Mouse (Mus musculus) layer of hippocampus, postnatal 10 days (tissue): ENCODE data around the gene Tex14. TPM values are rescaled to one million over a fixed set of nuclear protein-coding genes. Genes with fewer than 3 reads are reported as not detected.
"Not testable (repeated sequence)": the region's sequence is repeated elsewhere in the genome, so short reads cannot be mapped to it uniquely, and the experiment has no call there.

ENCODE experiments used
- DNase-seq, 2 experiments: peaks; one replicate each; pipeline ENCODE4 v3.0.0; 2021; ENCODE audit warnings: low spot score in 2 of 2
- long read RNA-seq: library from polyadenylated mRNA; stranded (forward); transcript quantifications from one replicate; pipeline ENCODE4 v2.0.0, GENCODE M21; 2023
- total RNA-seq, 2 experiments: library from RNA; stranded (reverse); gene quantifications; 2 replicates each; pipeline ENCODE4 v1.2.3; 2021

Tex14 gene
- total RNA-seq: under 1 TPM; 0.22 to 0.48 TPM
- long read RNA-seq, partial matches to known transcripts: 0 of 2 reads
- long read RNA-seq, other reads (novel, unspliced or antisense): 2 of 2 reads

GRCm38 (mm10) chr11:87404876-87405275 is at the start of gene Tex14, which contains the start of gene Rad51c:
Tex14 (plus strand) TSS chr11:87405065.
Rad51c (minus strand) TSS chr11:87404954.
- DNase-seq: peak in 1 of 2 experiments; percentile 47

DNA sequence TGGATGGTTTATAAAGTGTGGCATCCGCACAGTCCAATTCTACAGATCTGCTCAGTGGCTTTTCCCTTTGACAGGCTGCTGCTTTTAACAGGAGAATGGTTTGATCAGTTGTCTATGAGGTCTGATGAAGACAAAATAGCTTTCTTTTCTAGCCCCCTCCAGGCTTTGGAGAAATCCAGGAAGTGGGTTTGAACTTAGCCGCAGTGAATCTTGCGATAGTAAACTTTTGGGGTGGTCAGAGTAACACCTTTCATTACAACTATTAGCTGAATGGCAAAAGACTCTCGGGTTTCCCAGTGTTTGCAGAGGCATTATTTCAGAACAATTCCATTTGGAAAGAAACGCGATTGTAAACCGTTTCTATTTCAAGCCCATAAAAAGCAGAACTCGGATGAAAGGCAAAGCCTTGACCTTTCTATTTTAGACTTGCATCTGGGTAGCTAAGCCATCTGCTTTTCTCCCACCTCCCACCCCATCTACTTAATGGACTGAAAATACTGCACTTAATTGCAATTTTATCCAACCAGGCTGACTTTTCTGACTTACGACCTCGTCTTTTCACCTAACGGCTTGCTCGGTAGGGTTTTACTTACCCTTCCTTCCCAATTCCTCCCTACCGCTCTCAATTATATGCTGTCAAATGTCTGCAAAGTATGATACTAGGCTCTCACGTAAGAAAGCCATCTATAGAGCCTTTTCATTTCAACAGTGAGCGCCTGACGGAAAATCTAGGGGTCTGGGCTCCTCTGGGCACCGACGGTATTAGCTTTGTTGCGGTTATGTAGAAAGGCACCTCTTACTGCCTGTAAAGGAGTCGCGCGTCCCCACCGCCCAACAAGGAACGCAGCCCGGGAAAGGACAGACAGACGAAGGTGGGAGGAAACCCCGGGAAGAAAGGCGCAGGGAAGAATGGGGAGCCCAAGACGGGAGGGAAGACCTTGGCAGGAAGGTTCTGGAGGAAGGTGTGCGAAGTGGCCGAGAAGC is 47.3 kb upstream of the Tex14 start:
- DNase-seq: peak; percentile 28 to 41

DNA sequence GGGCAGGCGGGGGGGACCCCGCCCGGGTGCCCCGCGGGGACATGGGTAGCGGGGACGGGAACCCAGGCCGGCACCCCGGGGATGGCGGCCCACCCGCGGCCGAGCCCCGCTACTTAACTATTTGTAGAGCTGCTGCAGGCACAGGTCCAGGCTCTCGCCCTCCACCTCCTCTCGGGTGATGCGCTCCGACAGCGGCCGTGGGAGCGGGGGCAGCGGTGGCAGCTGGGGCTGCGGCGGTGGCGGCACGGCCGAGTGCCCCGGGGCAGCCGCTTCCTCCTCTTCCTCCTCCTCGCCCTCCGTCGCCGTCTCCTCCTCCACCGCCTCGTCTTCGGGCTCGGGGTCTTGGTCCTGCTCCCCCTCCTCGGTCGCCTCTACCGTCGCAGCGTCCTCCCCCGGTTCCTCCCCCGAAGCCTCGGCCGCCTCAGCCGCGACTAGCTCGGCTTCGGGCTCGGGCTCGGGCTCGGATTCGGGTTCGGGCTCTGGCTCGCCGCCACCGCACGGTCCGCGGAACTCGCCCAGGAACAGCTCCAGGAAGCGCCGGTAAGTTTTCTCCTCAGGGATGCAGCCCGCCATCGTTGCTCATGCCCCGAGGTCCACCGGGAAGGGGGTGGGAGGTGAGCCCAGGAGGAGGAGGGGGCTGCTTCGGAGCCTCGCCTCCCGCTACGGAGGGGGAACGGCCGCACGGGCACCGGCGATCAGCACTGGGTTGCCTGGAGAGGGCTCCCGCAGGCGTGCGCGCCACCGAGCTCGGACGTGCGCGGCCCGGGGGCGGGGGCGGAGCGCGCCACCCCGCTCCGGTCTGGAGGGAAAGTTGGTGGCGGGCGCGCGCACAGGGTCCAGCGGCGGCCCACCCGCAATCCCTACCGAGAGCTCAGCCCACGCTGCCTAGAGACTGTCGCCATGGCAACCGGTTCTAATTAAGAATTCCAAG is 46.3 kb upstream of the Tex14 start, which contains the start of gene Ppm1e:
Gene Ppm1e, minus strand, starts transcription at position 693 of the 931 bp plus-strand sequence.
- peak; percentile 87 to 93 for DNase-seq

DNA sequence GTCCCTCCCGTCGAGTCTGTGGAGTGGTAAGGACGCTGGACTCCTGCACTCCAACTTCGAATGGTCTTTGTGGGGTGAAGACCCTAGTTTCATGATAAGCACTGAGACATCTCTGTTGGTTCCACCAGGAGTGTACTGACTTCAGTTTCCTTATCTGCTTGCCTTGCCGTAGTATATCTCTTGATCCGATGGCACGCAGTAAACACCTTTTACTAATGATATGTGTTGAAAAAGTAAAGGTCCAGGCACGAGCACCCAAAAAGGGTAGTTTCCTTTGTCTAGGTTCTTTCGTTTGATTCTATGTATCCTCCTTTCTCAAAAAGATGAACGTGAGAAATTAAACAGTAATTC is 45.6 kb upstream of the Tex14 start:
- DNase-seq: no peak

DNA sequence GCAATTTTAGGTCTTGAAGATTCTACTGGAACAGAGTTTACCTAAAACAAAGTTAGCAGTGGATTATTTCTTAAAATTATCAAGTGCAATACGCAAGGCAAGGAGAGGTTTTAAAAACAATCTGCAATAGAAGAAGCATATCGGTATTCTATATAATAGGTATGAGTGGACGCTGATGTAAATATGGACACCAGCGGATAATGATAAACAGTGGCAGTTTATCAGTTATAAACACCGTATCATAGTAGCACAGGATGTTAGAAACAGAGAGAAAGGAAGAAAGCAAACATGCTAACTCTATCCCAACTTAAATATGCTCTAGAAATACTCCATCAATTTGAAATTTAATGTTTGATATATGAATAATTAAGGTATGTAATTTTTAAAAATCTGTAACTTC is 39.7 kb upstream of the Tex14 start:
- no peak for DNase-seq

- no peak for DNase-seq
Observed at GRCm38 (mm10) chr11:87367061-87367460, 37.8 kb upstream of the Tex14 start.

- DNase-seq: no peak
Observed at GRCm38 (mm10) chr11:87367865-87368580, 36.8 kb upstream of the Tex14 start.

GRCm38 (mm10) chr11:87384551-87384950 is 20.3 kb upstream of the Tex14 start:
- DNase-seq: no peak

- DNase-seq: no peak
Observed at GRCm38 (mm10) chr11:87385676-87386075, 19.2 kb upstream of the Tex14 start.

DNA sequence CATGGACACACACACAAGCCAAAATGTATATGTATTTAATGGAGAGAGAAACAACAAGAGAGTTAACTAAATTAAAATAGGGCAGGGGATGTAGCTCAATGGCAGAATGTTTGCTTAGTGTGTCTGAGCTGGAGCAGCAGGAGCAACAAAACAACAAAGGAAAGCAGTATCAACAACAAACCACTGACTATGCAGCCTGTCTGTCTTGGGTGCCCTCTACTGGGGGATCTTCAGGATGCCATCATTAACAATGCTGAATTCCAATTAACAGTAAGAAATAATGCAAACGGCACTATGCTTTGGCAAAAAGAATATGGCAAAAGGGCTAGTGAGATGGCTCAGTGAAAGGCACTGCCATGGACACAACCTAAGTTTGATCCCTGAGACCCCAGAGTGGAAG is 11.0 kb upstream of the Tex14 start:
- peak; percentile 48 to 74 for DNase-seq

- no peak for DNase-seq
Observed at GRCm38 (mm10) chr11:87398402-87398801, 6.5 kb upstream of the Tex14 start.

DNA sequence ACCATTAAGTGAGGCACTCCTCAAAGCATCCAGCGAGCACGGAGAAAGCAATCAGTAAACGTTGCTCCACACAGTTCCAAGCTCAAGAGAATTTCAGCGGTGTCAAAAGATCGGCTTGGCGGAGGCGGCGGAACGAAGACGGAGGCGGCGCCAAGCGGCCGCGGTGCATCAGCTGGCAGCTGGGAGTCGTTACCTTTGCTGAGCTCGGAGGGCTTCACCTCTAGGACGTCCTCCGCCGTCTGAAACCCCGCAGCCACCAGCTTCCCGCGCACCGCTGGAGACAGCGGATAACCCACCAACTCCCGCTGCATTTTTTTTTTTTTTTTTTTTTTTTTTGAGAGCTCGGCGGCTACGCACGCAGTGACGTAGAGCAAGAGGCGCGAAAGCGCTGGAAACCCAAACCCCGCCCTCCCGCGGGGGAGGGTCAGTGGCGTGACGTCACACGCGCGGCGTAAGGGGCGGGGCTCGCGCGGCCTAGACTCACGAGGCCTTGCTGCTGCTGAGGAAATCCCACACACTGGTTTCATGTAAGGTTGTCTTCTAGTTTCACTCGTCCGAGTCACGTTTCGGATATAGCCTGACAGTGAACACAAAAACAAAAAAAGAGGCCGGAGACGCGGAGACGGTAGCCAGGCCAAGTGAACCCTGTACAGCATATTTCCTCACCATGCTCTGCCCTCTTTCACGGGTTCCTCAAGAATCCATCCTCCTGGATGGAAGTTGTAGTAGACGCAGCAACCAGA is 583 bp upstream of the Tex14 start:
- DNase-seq: peak; percentile 97 to 98

DNA sequence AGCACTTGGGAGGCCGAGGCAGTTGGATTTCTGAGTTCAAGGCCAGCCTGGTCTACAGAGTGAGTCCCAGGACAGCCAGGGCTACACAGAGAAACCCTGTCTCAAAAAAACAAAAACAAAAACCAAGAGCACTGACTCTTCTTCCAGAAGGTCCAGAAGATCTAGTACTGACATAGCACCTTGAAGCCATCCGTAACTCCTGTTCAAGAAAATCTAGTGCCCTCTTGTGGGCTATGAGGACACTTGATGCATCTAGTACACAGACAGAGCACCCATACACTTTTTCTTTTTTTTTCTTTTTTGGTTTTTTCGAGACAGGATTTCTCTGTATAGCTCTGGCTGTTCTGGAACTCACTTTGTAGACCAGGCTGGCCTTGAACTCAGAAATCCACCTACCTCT is 8.5 kb downstream of the Tex14 start:
- DNase-seq: not testable (repeated sequence)

- no peak for DNase-seq
Observed at GRCm38 (mm10) chr11:87416120-87416519, 11.3 kb downstream of the Tex14 start.

DNA sequence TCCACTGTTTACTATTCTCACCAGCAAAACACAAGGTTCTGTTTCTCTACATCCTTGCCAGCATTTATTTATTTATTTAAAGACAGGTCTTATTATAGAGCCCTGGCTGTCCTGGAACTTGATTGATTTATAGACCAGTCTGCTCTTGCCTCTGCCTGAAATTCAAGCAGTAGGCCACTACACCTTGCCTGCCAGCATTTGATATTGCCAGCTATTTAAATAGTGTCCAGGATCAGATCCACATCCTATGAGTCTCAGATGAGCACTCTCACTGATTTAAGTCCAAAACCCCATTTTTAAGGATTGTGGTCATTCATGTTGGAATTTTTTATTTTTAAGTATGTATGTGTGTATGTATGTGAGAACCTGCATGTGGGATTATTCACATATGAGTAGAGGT is 16.0 kb downstream of the Tex14 start:
- DNase-seq: no peak

DNA sequence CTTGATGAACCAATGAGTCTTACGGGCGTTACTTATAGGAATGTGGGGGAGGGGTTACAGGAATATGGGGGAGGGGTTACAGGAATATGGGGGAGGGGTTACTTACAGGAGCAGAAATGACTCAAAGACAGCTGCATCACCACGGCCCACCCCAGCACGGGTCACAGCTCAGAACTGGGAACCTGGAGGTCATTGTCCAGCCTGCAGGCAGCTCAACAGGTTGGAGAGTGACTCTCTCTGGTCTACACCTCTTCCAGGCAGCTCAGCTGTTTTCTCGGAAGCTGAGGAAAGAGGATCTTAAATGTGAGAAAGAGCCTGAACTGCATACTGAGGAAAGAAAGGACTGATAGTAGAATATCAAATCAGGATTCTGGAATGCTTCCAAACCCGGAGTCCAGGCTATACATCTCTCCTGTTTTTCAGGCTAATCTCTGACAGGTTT is 16.9 kb downstream of the Tex14 start:
- no peak for DNase-seq

DNA sequence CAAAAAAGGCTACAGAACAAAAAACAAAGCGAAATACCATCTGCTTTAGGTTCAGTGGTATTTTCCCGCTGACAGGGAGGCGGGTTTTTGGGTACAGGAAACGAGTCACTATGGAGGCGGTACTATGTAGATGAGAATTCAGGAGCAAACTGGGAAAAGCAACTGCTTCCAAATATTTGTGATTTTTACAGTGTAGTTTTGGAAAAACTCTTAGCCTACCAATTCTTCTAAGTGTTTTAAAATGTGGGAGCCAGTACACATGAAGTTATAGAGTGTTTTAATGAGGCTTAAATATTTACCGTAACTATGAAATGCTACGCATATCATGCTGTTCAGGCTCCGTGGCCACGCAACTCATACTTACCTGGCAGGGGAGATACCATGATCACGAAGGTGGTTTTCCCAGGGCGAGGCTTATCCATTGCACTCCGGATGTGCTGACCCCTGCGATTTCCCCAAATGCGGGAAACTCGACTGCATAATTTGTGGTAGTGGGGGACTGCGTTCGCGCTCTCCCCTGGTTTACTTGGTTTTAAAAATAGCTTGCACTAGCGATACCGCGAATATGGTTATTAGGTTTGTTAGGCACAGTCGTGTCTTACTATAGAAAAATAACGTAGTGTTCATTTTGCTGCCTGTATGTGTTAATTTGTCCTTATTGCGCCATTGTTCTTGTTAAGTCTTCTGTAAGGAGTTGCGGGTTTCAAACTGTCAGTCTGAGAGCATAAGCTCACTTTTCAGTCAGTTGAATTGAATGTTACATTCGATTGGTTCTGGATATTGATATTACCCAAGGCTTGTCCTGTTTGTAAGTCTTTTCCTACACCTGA is 17.9 kb downstream of the Tex14 start:
- peak; percentile 88 to 89 for DNase-seq

DNA sequence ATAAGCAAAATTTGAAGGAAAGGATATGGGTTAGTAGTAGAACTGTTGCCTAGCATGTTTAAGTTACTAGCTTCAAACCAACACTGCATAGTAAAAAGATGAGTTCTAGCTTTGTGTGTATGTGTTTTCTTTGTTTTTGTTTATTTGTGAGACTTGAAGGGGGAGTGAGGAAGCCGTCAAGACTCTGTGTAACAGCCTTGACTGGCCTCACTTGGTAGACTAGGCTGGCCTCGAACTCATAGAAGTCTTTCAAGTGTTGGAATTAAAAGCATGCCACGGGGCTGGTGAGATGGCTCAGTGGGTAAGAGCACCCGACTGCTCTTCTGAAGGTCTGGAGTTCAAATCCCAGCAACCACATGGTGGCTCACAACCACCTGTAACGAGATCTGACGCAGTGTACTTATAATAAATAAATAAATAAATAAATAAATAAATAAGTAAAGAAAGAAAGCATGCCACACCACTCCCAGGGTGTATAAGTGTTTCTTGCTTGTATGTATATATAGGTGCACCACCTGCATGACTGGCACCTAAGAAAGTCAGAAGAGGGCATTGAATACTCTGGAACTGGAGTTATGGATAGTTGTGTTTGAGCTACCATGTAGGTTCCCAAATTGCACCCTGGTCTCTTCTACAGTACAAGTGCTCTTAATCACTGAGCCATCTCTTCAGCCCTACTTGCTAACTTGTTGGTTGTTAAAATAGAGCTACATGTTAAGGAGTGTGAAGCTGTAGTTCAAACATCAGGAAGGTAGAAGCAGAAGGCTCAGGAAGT is 18.9 kb downstream of the Tex14 start:
- DNase-seq: no peak

DNA sequence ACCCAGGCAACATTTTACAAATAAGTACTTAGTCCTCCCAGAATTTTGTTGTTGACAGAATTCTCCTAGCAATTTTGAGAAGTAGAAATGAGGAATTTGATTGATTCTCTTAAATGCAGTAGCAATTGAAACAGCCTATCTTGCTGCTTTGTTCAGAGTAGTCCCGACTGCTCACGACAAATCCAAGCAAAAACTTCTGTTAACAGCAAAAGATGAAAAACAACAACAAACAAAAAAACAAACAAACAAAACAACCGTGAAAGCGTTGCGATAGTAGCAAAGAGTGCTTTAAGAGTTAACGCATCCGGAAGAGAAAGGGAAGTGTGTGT is 21.2 kb downstream of the Tex14 start:
- no peak for DNase-seq
